Mouse (Mus musculus): Measurements from ENCODE around the gene Srgap3.
"Not testable (repeated sequence)": the region's sequence is repeated elsewhere in the genome, so short reads cannot be mapped to it uniquely, and the experiment has no call there.

The Srgap3 gene

GRCm38 (mm10) chr6:112907887-112908584 lies 39.0 kb downstream of the Srgap3 start:
- no peak for DNase-seq

GRCm38 (mm10) chr6:112903796-112904195 lies 43.3 kb downstream of the Srgap3 start:
- no peak for DNase-seq

- no peak for DNase-seq
Observed at GRCm38 (mm10) chr6:112903226-112903625, 43.8 kb downstream of the Srgap3 start.

- DNase-seq, result no peak
Observed at GRCm38 (mm10) chr6:112902791-112903190, 44.3 kb downstream of the Srgap3 start.

GRCm38 (mm10) chr6:112900306-112900705 lies 46.8 kb downstream of the Srgap3 start:
- DNase-seq, result no peak

- no peak for DNase-seq
Observed at GRCm38 (mm10) chr6:112899711-112900110, 47.4 kb downstream of the Srgap3 start.

GRCm38 (mm10) chr6:112899276-112899675 lies 47.8 kb downstream of the Srgap3 start:
- DNase-seq, result no peak

GRCm38 (mm10) chr6:112898435-112898834 lies 48.6 kb downstream of the Srgap3 start:
- no peak for DNase-seq

GRCm38 (mm10) chr6:112896372-112896771 lies 50.7 kb downstream of the Srgap3 start:
- DNase-seq, result no peak

GRCm38 (mm10) chr6:112890331-112890751 lies 56.7 kb downstream of the Srgap3 start:
- no peak for DNase-seq

- DNase-seq, result no peak
Observed at GRCm38 (mm10) chr6:112883588-112884135, 63.4 kb downstream of the Srgap3 start.

- DNase-seq, result no peak
Observed at GRCm38 (mm10) chr6:112880048-112880534, 67.0 kb downstream of the Srgap3 start.

- no peak for DNase-seq
Observed at GRCm38 (mm10) chr6:112879154-112879553, 67.9 kb downstream of the Srgap3 start.

GRCm38 (mm10) chr6:112873089-112873835 lies 73.8 kb downstream of the Srgap3 start:
- peak; percentile 48 for DNase-seq

GRCm38 (mm10) chr6:112871241-112871780 lies 75.8 kb downstream of the Srgap3 start:
- no peak for DNase-seq

GRCm38 (mm10) chr6:112868197-112868957 lies 78.7 kb downstream of the Srgap3 start:
- no peak for DNase-seq

- no peak for DNase-seq
Observed at GRCm38 (mm10) chr6:112866096-112866495, 81.0 kb downstream of the Srgap3 start.

- DNase-seq, result no peak
Observed at GRCm38 (mm10) chr6:112865021-112865531, 82.0 kb downstream of the Srgap3 start.

GRCm38 (mm10) chr6:112862465-112862864 lies 84.6 kb downstream of the Srgap3 start:
- DNase-seq, result no peak

GRCm38 (mm10) chr6:112861351-112862297 lies 85.4 kb downstream of the Srgap3 start:
- no peak for DNase-seq

GRCm38 (mm10) chr6:112860290-112860689 lies 86.8 kb downstream of the Srgap3 start:
- not testable (repeated sequence) for DNase-seq
